Mouse (Mus musculus): ENCODE data around the gene Krtcap3. TPM values are rescaled to one million over a fixed set of nuclear protein-coding genes. Genes with fewer than 3 reads are reported as not detected.

Gene Krtcap3
- polyA plus RNA-seq, 1 experiment from 2014 or later: 75.2 TPM

GRCm38 (mm10) chr5:31267686-31268085 is 16.2 kb downstream of the Krtcap3 start:
- H3K27me3 ChIP-seq (ENCODE audit: control insufficient read depth, insufficient read depth, low read length): no peaks in the 10 kb centered on the region
- H3K9ac ChIP-seq (ENCODE audit: low read length): no peak overlapping the region
- no peaks in the 10 kb centered on the region for H3K9me3 ChIP-seq (ENCODE audit: control insufficient read depth, low read length)
- WGBS: 89% methylated on average over 6 of the region's 6 CpGs
- H3K27ac ChIP-seq (replicated peaks): no peak overlapping the region
- no peak for ATAC-seq (ENCODE audit: low FRiP score, low TSS enrichment)
- H3K4me2 ChIP-seq (replicated peaks; ENCODE audit: low read depth): no peak overlapping the region
- H3K36me3 ChIP-seq (ENCODE audit: control insufficient read depth, insufficient read depth, low read length): peaks cover 2% of the 10 kb centered on the region; the same call in 1 of the 2 replicates
- no peak for DNase-seq (ENCODE audit: low spot score)
- no peaks in the 10 kb centered on the region for H3K4me1 ChIP-seq (replicated peaks; ENCODE audit: control insufficient read depth, insufficient read depth)
- H3K4me3 ChIP-seq (ENCODE audit: low read depth, low read length): no peak overlapping the region
- TF ChIP-seq EP300 (optimal IDR thresholded peaks at IDR 0.05) (no peak), CTCF (IDR thresholded peaks at IDR 0.05; ENCODE audit: low read depth) (no peak)

- Histone ChIP-seq H3K4me2 (replicated peaks; ENCODE audit: low read depth) (no peak overlapping the region), H3K36me3 (ENCODE audit: control insufficient read depth, insufficient read depth, low read length) (peaks cover 5% of the 10 kb centered on the region; the same call in 1 of the 2 replicates), H3K27ac (replicated peaks) (no peak overlapping the region), H3K9ac (ENCODE audit: low read length) (no peak overlapping the region), H3K4me1 (replicated peaks; ENCODE audit: control insufficient read depth, insufficient read depth) (no peaks in the 10 kb centered on the region), H3K27me3 (ENCODE audit: control insufficient read depth, insufficient read depth, low read length) (no peaks in the 10 kb centered on the region), H3K4me3 (ENCODE audit: low read depth, low read length) (no peak overlapping the region), H3K9me3 (ENCODE audit: control insufficient read depth, low read length) (no peaks in the 10 kb centered on the region)
- DNase-seq (ENCODE audit: low spot score) (no peak), ATAC-seq (ENCODE audit: low FRiP score, low TSS enrichment) (no peak)
- 88% methylated on average over 6 of the region's 6 CpGs for WGBS
- no peak for TF ChIP-seq EP300 (optimal IDR thresholded peaks at IDR 0.05)
- TF ChIP-seq CTCF (IDR thresholded peaks at IDR 0.05; ENCODE audit: low read depth): no peak
These were observed 21.5 kb downstream of the Krtcap3 start for GRCm38 (mm10) chr5:31273018-31273417.

GRCm38 (mm10) chr5:31279245-31279988 is 27.9 kb downstream of the Krtcap3 start:
- H3K4me3 ChIP-seq (ENCODE audit: low read depth, low read length): no peak overlapping the region
- no peaks in the 10 kb centered on the region for H3K4me1 ChIP-seq (replicated peaks; ENCODE audit: control insufficient read depth, insufficient read depth)
- no peak overlapping the region for H3K9ac ChIP-seq (ENCODE audit: low read length)
- no peak overlapping the region for H3K4me2 ChIP-seq (replicated peaks; ENCODE audit: low read depth)
- no peak overlapping the region for H3K27ac ChIP-seq (replicated peaks)
- TF ChIP-seq EP300 (optimal IDR thresholded peaks at IDR 0.05) (no peak), CTCF (IDR thresholded peaks at IDR 0.05; ENCODE audit: low read depth) (no peak)
- peaks cover 23% of the 10 kb centered on the region for H3K36me3 ChIP-seq (ENCODE audit: control insufficient read depth, insufficient read depth, low read length)
- ATAC-seq (ENCODE audit: low FRiP score, low TSS enrichment) (no peak), DNase-seq (ENCODE audit: low spot score) (no peak)
- WGBS: 82% methylated on average over 20 of the region's 20 CpGs
- H3K9me3 ChIP-seq (ENCODE audit: control insufficient read depth, low read length): no peaks in the 10 kb centered on the region
- H3K27me3 ChIP-seq (ENCODE audit: control insufficient read depth, insufficient read depth, low read length): no peaks in the 10 kb centered on the region

GRCm38 (mm10) chr5:31288225-31288624 is 36.7 kb downstream of the Krtcap3 start:
- no peak for TF ChIP-seq CTCF (IDR thresholded peaks at IDR 0.05; ENCODE audit: low read depth)
- TF ChIP-seq EP300 (optimal IDR thresholded peaks at IDR 0.05): no peak
- DNase-seq (ENCODE audit: low spot score): no peak
- Histone ChIP-seq H3K9ac (ENCODE audit: low read length) (no peak overlapping the region), H3K27ac (replicated peaks) (no peak overlapping the region), H3K4me3 (ENCODE audit: low read depth, low read length) (no peak overlapping the region), H3K4me2 (replicated peaks; ENCODE audit: low read depth) (no peak overlapping the region), H3K9me3 (ENCODE audit: control insufficient read depth, low read length) (no peaks in the 10 kb centered on the region), H3K27me3 (ENCODE audit: control insufficient read depth, insufficient read depth, low read length) (no peaks in the 10 kb centered on the region), H3K36me3 (ENCODE audit: control insufficient read depth, insufficient read depth, low read length) (peaks cover 19% of the 10 kb centered on the region), H3K4me1 (replicated peaks; ENCODE audit: control insufficient read depth, insufficient read depth) (no peaks in the 10 kb centered on the region)
- 79% methylated on average over 4 of the region's 4 CpGs for WGBS
- no peak for ATAC-seq (ENCODE audit: low FRiP score, low TSS enrichment)

- WGBS: 62% methylated on average over 3 of the region's 3 CpGs
- no peak overlapping the region for H3K4me3 ChIP-seq (ENCODE audit: low read depth, low read length)
These were observed 37.2 kb downstream of the Krtcap3 start for GRCm38 (mm10) chr5:31288655-31289054.

GRCm38 (mm10) chr5:31289626-31290230 is 38.2 kb downstream of the Krtcap3 start:
- no peak for ATAC-seq (ENCODE audit: low FRiP score, low TSS enrichment)
- 70% methylated on average over 3 of the region's 3 CpGs for WGBS
- H3K4me3 ChIP-seq (ENCODE audit: low read depth, low read length): no peak overlapping the region

More at GRCm38 (mm10) chr5:31288655-31289054, 37.2 kb downstream of the Krtcap3 start:
- Histone ChIP-seq H3K9ac (ENCODE audit: low read length) (no peak overlapping the region), H3K4me2 (replicated peaks; ENCODE audit: low read depth) (no peak overlapping the region), H3K9me3 (ENCODE audit: control insufficient read depth, low read length) (no peaks in the 10 kb centered on the region), H3K27me3 (ENCODE audit: control insufficient read depth, insufficient read depth, low read length) (no peaks in the 10 kb centered on the region), H3K36me3 (ENCODE audit: control insufficient read depth, insufficient read depth, low read length) (peaks cover 16% of the 10 kb centered on the region), H3K4me1 (replicated peaks; ENCODE audit: control insufficient read depth, insufficient read depth) (no peaks in the 10 kb centered on the region), H3K27ac (replicated peaks) (no peak overlapping the region)
- no peak for TF ChIP-seq EP300 (optimal IDR thresholded peaks at IDR 0.05)
- no peak for TF ChIP-seq CTCF (IDR thresholded peaks at IDR 0.05; ENCODE audit: low read depth)
- DNase-seq (ENCODE audit: low spot score) (no peak), ATAC-seq (ENCODE audit: low FRiP score, low TSS enrichment) (no peak)

More at GRCm38 (mm10) chr5:31289626-31290230, 38.2 kb downstream of the Krtcap3 start:
- no peak for TF ChIP-seq EP300 (optimal IDR thresholded peaks at IDR 0.05)
- no peak for TF ChIP-seq CTCF (IDR thresholded peaks at IDR 0.05; ENCODE audit: low read depth)
- Histone ChIP-seq H3K27me3 (ENCODE audit: control insufficient read depth, insufficient read depth, low read length) (no peaks in the 10 kb centered on the region), H3K9me3 (ENCODE audit: control insufficient read depth, low read length) (no peaks in the 10 kb centered on the region), H3K27ac (replicated peaks) (no peak overlapping the region), H3K4me1 (replicated peaks; ENCODE audit: control insufficient read depth, insufficient read depth) (no peaks in the 10 kb centered on the region), H3K4me2 (replicated peaks; ENCODE audit: low read depth) (peak overlapping the region; percentile 69; the same call in 1 of the 2 replicates), H3K9ac (ENCODE audit: low read length) (no peak overlapping the region), H3K36me3 (ENCODE audit: control insufficient read depth, insufficient read depth, low read length) (peaks cover 12% of the 10 kb centered on the region)
- DNase-seq (ENCODE audit: low spot score): no peak

Data from stomach, postnatal 0 days (tissue).